Mouse (Mus musculus): ENCODE measurements around the gene 4930579F01Rik. TPM values are rescaled to one million over a fixed set of nuclear protein-coding genes. Genes with fewer than 3 reads are reported as not detected.

4930579F01Rik gene
- polyA plus RNA-seq, 1 experiment from 2014 or later, result not detected

Other genes with a start within 250 kb of the 4930579F01Rik start
- gene Dapp1, start 212.3 kb downstream of the 4930579F01Rik start, polyA plus RNA-seq (2016; fragmentation: Nextera tagmentation; extraction: Ambion mirVana), result 14.8 and 15.1 TPM in 2 replicates
- gene 1110002E22Rik, start 128.8 kb downstream of the 4930579F01Rik start, polyA plus RNA-seq (2016; fragmentation: Nextera tagmentation; extraction: Ambion mirVana), result 12.1 and 12.4 TPM in 2 replicates
- 0.27 and 0.73 TPM in 2 replicates for gene Gm5105, start 126.4 kb downstream of the 4930579F01Rik start, polyA plus RNA-seq (2016; fragmentation: Nextera tagmentation; extraction: Ambion mirVana)
- 12.8 and 14.5 TPM in 2 replicates for gene Trmt10a, start 50.4 kb downstream of the 4930579F01Rik start, polyA plus RNA-seq (2016; fragmentation: Nextera tagmentation; extraction: Ambion mirVana)
- gene Mttp, start 48.9 kb downstream of the 4930579F01Rik start, polyA plus RNA-seq (2016; fragmentation: Nextera tagmentation; extraction: Ambion mirVana), result 8.4 and 9.0 TPM in 2 replicates
- gene Adh7, start 23.9 kb upstream of the 4930579F01Rik start, polyA plus RNA-seq (2016; fragmentation: Nextera tagmentation; extraction: Ambion mirVana), result not detected in 2 replicates
- gene Adh1, start 67.2 kb upstream of the 4930579F01Rik start, polyA plus RNA-seq (2016; fragmentation: Nextera tagmentation; extraction: Ambion mirVana), result 1.4 and 1.6 TPM in 2 replicates
- gene Adh6a, start 119.5 kb upstream of the 4930579F01Rik start, polyA plus RNA-seq (2016; fragmentation: Nextera tagmentation; extraction: Ambion mirVana), result not detected in 2 replicates
- 2.5 and 2.6 TPM in 2 replicates for gene Adh6b, start 147.9 kb upstream of the 4930579F01Rik start, polyA plus RNA-seq (2016; fragmentation: Nextera tagmentation; extraction: Ambion mirVana)
- not detected in 2 replicates for gene Adh4, start 221.6 kb upstream of the 4930579F01Rik start, polyA plus RNA-seq (2016; fragmentation: Nextera tagmentation; extraction: Ambion mirVana)
- 153 and 159 TPM in 2 replicates for gene Adh5, start 249.3 kb upstream of the 4930579F01Rik start, polyA plus RNA-seq (2016; fragmentation: Nextera tagmentation; extraction: Ambion mirVana)